Mouse (Mus musculus) forebrain, embryonic 10.5 days (tissue): ENCODE results near the gene Tac1. TPM values are rescaled to one million over a fixed set of nuclear protein-coding genes. Genes with fewer than 3 reads are reported as not detected.
"Not testable (repeated sequence)": the region's sequence is repeated elsewhere in the genome, so short reads cannot be mapped to it uniquely, and the experiment has no call there.

ENCODE experiments used
- DNase-seq: peaks from one replicate; pipeline ENCODE4 v3.0.0-alpha.2; 2017; ENCODE audit warnings: low spot score; ENCODE audit errors: extremely low spot score
- H3K27ac ChIP-seq: fragments of 300-500 bp; sonication (generic); 2 replicates; pipeline ENCODE4 v1.5.1; 2016; ENCODE audit warnings: mild to moderate bottlenecking
- H3K27me3 ChIP-seq: fragments of 300-500 bp; sonication (generic); 2 replicates; pipeline ENCODE4 v1.6.1; 2016; ENCODE audit warnings: mild to moderate bottlenecking; ENCODE audit not compliant: poor library complexity, severe bottlenecking
- H3K36me3 ChIP-seq: fragments of 300-500 bp; sonication (generic); replicated peaks from 2 replicates; pipeline ENCODE4 v1.6.1; 2016; ENCODE audit warnings: mild to moderate bottlenecking, moderate library complexity
- H3K4me1 ChIP-seq: fragments of 300-500 bp; sonication (generic); 2 replicates; pipeline ENCODE4 v1.6.1; 2016
- H3K4me3 ChIP-seq: fragments of 300-500 bp; sonication (generic); 2 replicates; pipeline ENCODE4 v1.5.1; 2016; ENCODE audit warnings: mild to moderate bottlenecking, moderate library complexity
- H3K9me3 ChIP-seq: fragments of 300-500 bp; sonication (generic); 2 replicates; pipeline ENCODE4 v1.6.1; 2016; ENCODE audit warnings: mild to moderate bottlenecking, moderate library complexity
- WGBS: fragments of 180-500 bp; shearing (Covaris S2); methylation state at CpG from one replicate; pipeline ENCODE4 v1.1.7; 2016; 5-methylcytosine and 5-hydroxymethylcytosine counted together
- polyA plus RNA-seq: library from polyadenylated mRNA; unstranded; fragments of >200 nt; fragmentation: Nextera tagmentation; extraction: Ambion mirVana; gene quantifications from 2 replicates; pipeline ENCODE4 v1.2.1, GENCODE M21; 2016

The Tac1 gene
- polyA plus RNA-seq: 1.1 and 2.2 TPM in 2 replicates

DNA sequence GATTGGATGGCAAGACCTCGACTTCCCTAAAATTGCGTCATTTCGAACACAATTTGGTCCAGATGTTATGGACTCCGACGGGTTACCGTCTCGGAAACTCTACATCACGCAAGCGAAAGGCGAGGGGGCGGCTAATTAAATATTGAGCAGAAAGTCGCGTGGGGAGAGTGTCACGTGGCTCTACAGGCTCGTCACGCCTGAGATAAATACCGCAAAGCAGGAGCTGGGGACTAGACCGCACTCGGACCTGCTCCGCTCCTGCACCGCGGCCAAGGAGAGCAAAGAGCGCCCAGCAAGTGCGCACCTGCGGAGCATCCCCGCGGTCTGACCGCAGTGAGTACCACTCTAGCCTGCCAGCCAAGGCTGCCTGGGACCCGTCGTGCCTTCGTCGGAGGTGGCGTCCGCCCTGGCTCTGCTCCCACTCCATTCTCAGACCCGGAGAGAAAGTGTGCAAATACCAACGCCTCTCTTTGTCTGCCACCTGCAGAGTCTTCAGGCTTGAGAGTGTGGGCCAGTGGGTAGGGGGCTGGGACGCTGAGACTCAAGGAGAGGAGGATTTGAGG lies at the start of gene Tac1:
Gene Tac1 (plus strand): TSS at position 51 of the 563 bp plus-strand sequence.
- WGBS: 1% methylated on average over 37 of the region's 37 CpGs
- H3K36me3 ChIP-seq: no peaks in the 10 kb centered on the region
- peaks cover 35% of the 10 kb centered on the region for H3K4me1 ChIP-seq
- no peaks in the 10 kb centered on the region for H3K9me3 ChIP-seq
- DNase-seq: peak; percentile 27
- H3K27ac ChIP-seq: no peak within 1 kb of the TSS
- peak within 1 kb of the TSS; percentile 50 for H3K4me3 ChIP-seq
- H3K27me3 ChIP-seq: peaks cover 52% of the 10 kb centered on the region

- H3K36me3 ChIP-seq, H3K27me3 ChIP-seq, DNase-seq, H3K4me1 ChIP-seq, H3K27ac ChIP-seq, H3K4me3 ChIP-seq, H3K9me3 ChIP-seq: not testable (repeated sequence)
- WGBS: 89% methylated on average over 2 of the region's 2 CpGs
Measured at GRCm38 (mm10) chr6:7543511-7543910, 11.2 kb upstream of the Tac1 start.

DNA sequence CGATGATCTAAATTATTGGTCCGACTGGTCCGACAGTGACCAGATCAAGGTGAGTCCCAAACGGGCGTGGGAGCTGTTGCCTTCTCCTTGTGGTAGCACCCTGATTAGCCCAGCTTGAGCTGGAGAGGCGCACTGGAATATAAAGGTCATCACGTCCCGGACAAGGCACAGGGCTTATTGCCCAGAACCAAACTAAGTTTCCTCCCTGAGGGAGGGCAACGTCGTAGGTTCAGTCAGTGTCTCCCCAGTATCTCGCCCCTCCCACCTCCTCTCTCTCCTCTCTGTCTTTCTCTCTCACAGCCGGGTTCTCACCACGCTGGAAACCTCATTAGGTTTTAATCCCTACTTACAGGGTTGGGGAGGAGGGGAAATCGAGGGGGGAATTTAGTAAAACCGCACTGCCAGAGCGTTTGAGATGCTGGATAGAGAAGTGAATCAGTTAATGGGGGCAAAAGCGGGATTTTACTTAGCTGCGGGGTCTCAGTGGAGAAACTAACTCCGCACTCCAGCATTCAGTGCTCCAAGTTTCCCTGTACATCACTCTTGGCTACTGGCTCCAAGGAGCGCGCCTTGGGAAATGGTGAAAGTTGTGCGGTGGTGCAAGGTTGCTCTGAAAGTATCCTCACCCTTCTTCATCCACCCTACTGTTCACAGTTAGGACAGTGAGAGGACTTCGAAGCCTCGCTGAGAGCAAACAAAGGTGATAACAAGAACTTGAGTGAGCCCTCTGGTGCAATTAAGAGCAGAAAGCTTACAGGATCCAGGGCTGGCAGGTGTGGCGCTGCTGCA lies 1.2 kb downstream of the Tac1 start:
- peaks cover 35% of the 10 kb centered on the region for H3K4me1 ChIP-seq
- H3K9me3 ChIP-seq: no peaks in the 10 kb centered on the region
- H3K4me3 ChIP-seq: peak overlapping the region; percentile 50
- peak; percentile 25 for DNase-seq
- no peaks in the 10 kb centered on the region for H3K36me3 ChIP-seq
- H3K27me3 ChIP-seq: peaks cover 52% of the 10 kb centered on the region
- no peak overlapping the region for H3K27ac ChIP-seq
- WGBS: under 1% methylated on average over 25 of the region's 25 CpGs

GRCm38 (mm10) chr6:7558164-7558563 lies 3.5 kb downstream of the Tac1 start:
- no peaks in the 10 kb centered on the region for H3K9me3 ChIP-seq
- no peaks in the 10 kb centered on the region for H3K36me3 ChIP-seq
- peak; percentile 16 for DNase-seq
- no peak overlapping the region for H3K27ac ChIP-seq
- H3K4me3 ChIP-seq: no peak overlapping the region
- peaks cover 35% of the 10 kb centered on the region for H3K4me1 ChIP-seq
- H3K27me3 ChIP-seq: peaks cover 51% of the 10 kb centered on the region

DNA sequence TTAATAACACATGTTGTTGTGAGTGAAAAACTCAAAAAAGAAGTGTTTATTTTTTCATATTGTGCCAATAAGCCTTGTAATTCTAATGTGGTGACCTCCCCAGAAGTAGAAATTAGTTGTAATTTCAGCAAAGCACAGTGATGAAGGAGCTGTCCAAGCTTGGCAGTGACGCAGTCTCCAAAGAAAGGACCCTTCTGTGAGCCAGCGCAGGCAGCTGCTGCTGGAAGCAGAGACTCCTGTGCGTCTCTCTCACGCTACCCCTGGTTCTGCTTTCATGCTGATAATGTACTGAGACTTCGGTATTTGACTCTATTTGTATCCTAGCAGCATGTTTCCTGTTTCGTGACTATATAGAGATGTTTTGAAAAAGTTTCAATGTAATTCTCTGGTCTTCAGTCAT lies 7.8 kb downstream of the Tac1 start:
- Histone ChIP-seq H3K4me1 (peaks cover 5% of the 10 kb centered on the region), H3K27me3 (peaks cover 7% of the 10 kb centered on the region), H3K27ac (no peak overlapping the region), H3K9me3 (no peaks in the 10 kb centered on the region), H3K36me3 (no peaks in the 10 kb centered on the region), H3K4me3 (no peak overlapping the region)
- no peak for DNase-seq
- WGBS: 63% methylated on average over 6 of the region's 6 CpGs

DNA sequence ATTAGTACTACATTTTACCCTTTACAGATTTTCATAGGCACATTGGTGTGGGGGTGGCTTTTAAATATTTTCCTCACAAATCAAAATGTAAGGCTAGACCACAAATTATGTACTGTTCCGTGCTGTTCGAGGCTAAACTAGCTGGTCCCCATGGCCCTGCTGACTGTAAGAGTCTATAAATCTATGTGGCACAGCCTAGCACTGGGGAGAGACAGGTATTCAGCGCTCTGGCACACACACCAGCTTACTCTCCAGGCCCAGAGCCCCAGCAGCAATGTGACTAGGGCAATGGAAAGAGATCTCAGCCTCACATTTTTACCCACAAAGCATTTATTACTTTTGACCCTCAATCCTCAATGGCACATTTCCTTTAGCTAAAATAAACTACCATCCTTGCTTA lies 9.9 kb downstream of the Tac1 start:
- H3K27me3 ChIP-seq: no peaks in the 10 kb centered on the region
- no peak overlapping the region for H3K4me3 ChIP-seq
- no peaks in the 10 kb centered on the region for H3K4me1 ChIP-seq
- H3K36me3 ChIP-seq: no peaks in the 10 kb centered on the region
- no peak overlapping the region for H3K27ac ChIP-seq
- DNase-seq: no peak
- H3K9me3 ChIP-seq: no peaks in the 10 kb centered on the region
- 92% methylated on average over 3 of the region's 3 CpGs for whole genome bisulfite sequencing

GRCm38 (mm10) chr6:7571144-7571543 lies 16.5 kb downstream of the Tac1 start:
- 85% methylated on average over 1 of the region's 1 CpGs for WGBS
- H3K9me3 ChIP-seq: no peaks in the 10 kb centered on the region
- no peak for DNase-seq

DNA sequence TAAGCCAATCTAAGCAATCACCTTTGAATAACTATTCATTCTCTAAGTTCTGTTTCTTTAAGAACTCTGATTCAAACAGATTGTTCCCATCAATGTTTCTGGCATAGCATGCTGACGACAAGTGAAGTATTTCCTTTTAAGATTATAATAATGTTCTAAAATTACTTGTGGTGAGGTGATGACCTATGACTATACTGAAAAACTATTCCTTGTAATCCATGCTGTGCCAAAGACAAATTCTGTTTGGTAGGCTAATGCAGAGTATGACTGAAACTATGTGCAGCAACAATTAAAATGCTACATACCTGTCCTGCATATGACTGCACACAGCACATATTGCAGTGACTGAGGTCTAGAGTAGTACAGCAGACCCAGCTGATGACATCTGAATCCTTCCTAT lies 23.4 kb downstream of the Tac1 start:
- DNase-seq: no peak
- H3K9me3 ChIP-seq: no peaks in the 10 kb centered on the region; the same call in 1 of the 2 replicates

More at GRCm38 (mm10) chr6:7571144-7571543, 16.5 kb downstream of the Tac1 start:
- Histone ChIP-seq H3K36me3 (no peaks in the 10 kb centered on the region), H3K27ac (no peak overlapping the region), H3K4me3 (no peak overlapping the region), H3K27me3 (no peaks in the 10 kb centered on the region), H3K4me1 (no peaks in the 10 kb centered on the region)

GRCm38 (mm10) chr6:7594445-7594844 lies 39.8 kb downstream of the Tac1 start:
- Histone ChIP-seq H3K9me3 (no peaks in the 10 kb centered on the region), H3K27ac (no peak overlapping the region), H3K4me1 (no peaks in the 10 kb centered on the region), H3K36me3 (no peaks in the 10 kb centered on the region), H3K27me3 (no peaks in the 10 kb centered on the region), H3K4me3 (no peak overlapping the region)
- WGBS: 91% methylated on average over 2 of the region's 2 CpGs
- no peak for DNase-seq

More for the DNA sequence above, 23.4 kb downstream of the Tac1 start:
- no peaks in the 10 kb centered on the region for H3K4me1 ChIP-seq
- no peak overlapping the region for H3K27ac ChIP-seq
- no peaks in the 10 kb centered on the region for H3K36me3 ChIP-seq
- no peaks in the 10 kb centered on the region for H3K27me3 ChIP-seq
- WGBS: 86% methylated on average over 1 of the region's 1 CpGs
- H3K4me3 ChIP-seq: no peak overlapping the region

GRCm38 (mm10) chr6:7598416-7598815 lies 43.7 kb downstream of the Tac1 start:
- no peaks in the 10 kb centered on the region for H3K9me3 ChIP-seq
- no peaks in the 10 kb centered on the region for H3K27me3 ChIP-seq
- no peak for DNase-seq
- H3K36me3 ChIP-seq: no peaks in the 10 kb centered on the region
- H3K27ac ChIP-seq: no peak overlapping the region
- H3K4me3 ChIP-seq: no peak overlapping the region
- WGBS: 91% methylated on average over 5 of the region's 5 CpGs
- H3K4me1 ChIP-seq: peaks cover 4% of the 10 kb centered on the region; the same call in 1 of the 2 replicates

DNA sequence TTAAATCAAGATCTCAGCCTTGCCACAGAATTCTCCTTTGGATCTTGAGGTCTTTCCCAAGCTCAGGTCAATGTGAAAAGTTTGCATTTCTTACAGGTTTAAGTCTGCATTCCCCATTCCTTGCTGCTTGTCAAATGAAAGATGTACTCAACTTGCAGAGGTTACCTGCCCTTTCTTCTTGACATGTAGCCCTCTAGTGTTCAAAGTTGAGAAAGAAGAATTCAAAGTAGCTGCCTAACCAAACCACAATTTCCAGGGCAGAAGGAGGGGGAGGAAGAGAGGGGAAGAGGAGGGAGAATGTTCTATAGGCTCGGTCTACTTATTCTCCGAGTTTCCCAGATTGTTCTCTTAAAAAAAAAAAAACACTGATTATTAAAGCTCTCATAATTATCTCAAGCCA lies 45.5 kb downstream of the Tac1 start:
- Histone ChIP-seq H3K9me3 (no peaks in the 10 kb centered on the region), H3K4me1 (peaks cover 4% of the 10 kb centered on the region; the same call in 1 of the 2 replicates), H3K36me3 (no peaks in the 10 kb centered on the region), H3K4me3 (no peak overlapping the region), H3K27me3 (no peaks in the 10 kb centered on the region), H3K27ac (no peak overlapping the region)
- 72% methylated on average over 2 of the region's 2 CpGs for WGBS
- DNase-seq: no peak

DNA sequence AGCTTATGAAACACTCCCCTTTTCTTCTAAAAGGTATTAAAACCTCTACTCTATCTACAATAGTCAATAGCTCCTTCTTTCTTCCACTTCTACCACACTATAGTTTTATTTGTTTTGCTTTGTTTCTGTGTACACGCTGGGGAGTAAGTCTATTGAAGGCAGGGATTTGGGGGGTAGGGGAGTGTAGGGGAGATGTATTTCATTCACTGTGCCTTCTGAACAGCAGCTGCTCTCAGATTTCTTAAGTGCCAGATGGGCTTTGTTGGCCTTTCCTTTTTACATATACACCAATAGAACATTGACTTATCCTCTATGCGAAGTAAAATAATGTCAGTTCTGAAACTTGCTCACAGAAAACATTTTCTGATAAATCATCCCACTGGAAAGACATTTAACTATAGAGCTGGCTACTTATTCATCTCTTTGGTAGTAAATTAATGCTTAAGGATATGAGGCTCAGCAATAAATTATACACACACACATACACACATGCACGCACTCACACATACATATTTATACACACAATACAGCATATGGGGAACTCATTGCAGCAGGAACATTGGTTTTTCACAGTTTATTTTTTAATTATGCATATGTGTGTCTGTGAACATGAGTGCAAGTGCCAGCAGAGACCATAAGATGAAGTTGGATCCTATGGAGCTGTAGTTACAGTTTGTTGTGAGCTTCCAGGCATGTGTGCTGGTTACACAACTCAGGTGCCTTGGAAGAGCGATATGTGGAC lies 46.8 kb downstream of the Tac1 start:
- Histone ChIP-seq H3K4me1 (peaks cover 4% of the 10 kb centered on the region; the same call in 1 of the 2 replicates), H3K27me3 (no peaks in the 10 kb centered on the region), H3K4me3 (no peak overlapping the region), H3K36me3 (no peaks in the 10 kb centered on the region), H3K9me3 (no peaks in the 10 kb centered on the region), H3K27ac (no peak overlapping the region)
- DNase-seq: no peak
- WGBS: 83% methylated on average over 4 of the region's 4 CpGs

GRCm38 (mm10) chr6:7613676-7614075 lies 59.0 kb downstream of the Tac1 start:
- H3K36me3 ChIP-seq, H3K27me3 ChIP-seq, H3K9me3 ChIP-seq, DNase-seq, H3K27ac ChIP-seq, H3K4me1 ChIP-seq, H3K4me3 ChIP-seq: not testable (repeated sequence)
- 90% methylated on average over 19 of the region's 19 CpGs for WGBS
